Mouse (Mus musculus) right cerebral cortex, postnatal 25 days (tissue): Measurements from ENCODE around the gene Fdxr.

Experiments
- DNase-seq: peaks from one replicate; pipeline ENCODE4 v3.0.0; 2022

Gene Fdxr

GRCm38 (mm10) chr11:115267958-115268357 lies 8.9 kb downstream of the Fdxr start:
- DNase-seq, result no peak

- no peak for DNase-seq
Measured at GRCm38 (mm10) chr11:115267061-115267883, 9.6 kb downstream of the Fdxr start, which contains the start of gene Grin2c. Grin2c (minus strand) TSS chr11:115267243.

- DNase-seq, result no peak
Measured at GRCm38 (mm10) chr11:115266400-115266778, 10.5 kb downstream of the Fdxr start.

- DNase-seq, result no peak
Measured at GRCm38 (mm10) chr11:115265771-115266399, 11.0 kb downstream of the Fdxr start.

GRCm38 (mm10) chr11:115264862-115265668 lies 11.8 kb downstream of the Fdxr start:
- no peak for DNase-seq

- DNase-seq, result no peak
Measured at GRCm38 (mm10) chr11:115264136-115264861, 12.6 kb downstream of the Fdxr start.

- DNase-seq, result no peak
Measured at GRCm38 (mm10) chr11:115262954-115263353, 13.9 kb downstream of the Fdxr start.

- no peak for DNase-seq
Measured at GRCm38 (mm10) chr11:115259134-115259533, 17.7 kb downstream of the Fdxr start.

GRCm38 (mm10) chr11:115257775-115258510 lies 18.9 kb downstream of the Fdxr start:
- DNase-seq, result no peak

- DNase-seq, result no peak
Measured at GRCm38 (mm10) chr11:115251258-115251657, 25.6 kb downstream of the Fdxr start.

GRCm38 (mm10) chr11:115250405-115251090 lies 26.3 kb downstream of the Fdxr start:
- peak; percentile 17 for DNase-seq

- DNase-seq, result no peak
Measured at GRCm38 (mm10) chr11:115249721-115250404, 27.0 kb downstream of the Fdxr start.

- DNase-seq, result no peak
Measured at GRCm38 (mm10) chr11:115247945-115248344, 28.9 kb downstream of the Fdxr start.

GRCm38 (mm10) chr11:115247240-115247639 lies 29.6 kb downstream of the Fdxr start:
- DNase-seq, result no peak

GRCm38 (mm10) chr11:115246386-115246785 lies 30.5 kb downstream of the Fdxr start:
- no peak for DNase-seq

- no peak for DNase-seq
Measured at GRCm38 (mm10) chr11:115244840-115245239, 32.0 kb downstream of the Fdxr start.

GRCm38 (mm10) chr11:115243783-115244182 lies 33.1 kb downstream of the Fdxr start:
- no peak for DNase-seq

GRCm38 (mm10) chr11:115242746-115243145 lies 34.1 kb downstream of the Fdxr start:
- DNase-seq, result no peak

GRCm38 (mm10) chr11:115241402-115241801 lies 35.4 kb downstream of the Fdxr start:
- no peak for DNase-seq

- no peak for DNase-seq
Measured at GRCm38 (mm10) chr11:115236570-115236969, 40.3 kb downstream of the Fdxr start.
